Mouse (Mus musculus): ENCODE data around the gene Spata31d1a.
"Not testable (repeated sequence)": the region's sequence is repeated elsewhere in the genome, so short reads cannot be mapped to it uniquely, and the experiment has no call there.

The Spata31d1a gene

GRCm38 (mm10) chr13:59710230-59710629 is at the start of gene Spata31d1a:
Gene Spata31d1a, minus strand, starts transcription at chr13:59710330.
- DNase-seq (ENCODE audit: low read depth, low spot score): peak; percentile 45

- DNase-seq (ENCODE audit: low read depth, low spot score): no peak
Observed at GRCm38 (mm10) chr13:59756906-59757305, 46.8 kb upstream of the Spata31d1a start.

- DNase-seq (ENCODE audit: low read depth, low spot score): no peak
Observed at GRCm38 (mm10) chr13:59750310-59750709, 40.2 kb upstream of the Spata31d1a start.

- DNase-seq (ENCODE audit: low read depth, low spot score): no peak
Observed at GRCm38 (mm10) chr13:59746711-59747110, 36.6 kb upstream of the Spata31d1a start, which contains the start of gene 1700014D04Rik. Gene 1700014D04Rik, minus strand, starts transcription at chr13:59746752.

GRCm38 (mm10) chr13:59746164-59746563 is 36.0 kb upstream of the Spata31d1a start:
- peak; percentile 57 for DNase-seq (ENCODE audit: low read depth, low spot score)

- no peak for DNase-seq (ENCODE audit: low read depth, low spot score)
Observed at GRCm38 (mm10) chr13:59745462-59745861, 35.3 kb upstream of the Spata31d1a start.

DNA sequence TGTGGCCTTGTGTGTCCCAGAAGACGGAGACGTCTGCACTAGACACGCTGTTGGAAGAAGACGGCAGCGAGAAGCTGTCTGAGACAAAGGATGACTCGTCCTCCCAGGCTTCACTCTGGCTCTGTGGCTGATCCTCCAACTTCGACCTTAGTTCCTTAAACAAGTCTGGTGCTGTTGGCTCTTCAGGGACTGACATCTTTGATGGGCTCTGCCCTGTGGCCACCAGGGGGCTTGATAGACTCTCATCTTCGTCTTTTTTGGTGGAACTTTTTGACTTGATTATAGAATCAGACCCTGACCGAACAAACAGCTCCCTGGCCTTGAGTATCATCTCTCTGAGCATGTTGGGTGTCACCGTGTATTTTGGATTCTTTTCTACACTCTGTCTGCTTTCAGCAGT is 31.6 kb upstream of the Spata31d1a start:
- DNase-seq (ENCODE audit: low read depth, low spot score): peak; percentile 53

DNA sequence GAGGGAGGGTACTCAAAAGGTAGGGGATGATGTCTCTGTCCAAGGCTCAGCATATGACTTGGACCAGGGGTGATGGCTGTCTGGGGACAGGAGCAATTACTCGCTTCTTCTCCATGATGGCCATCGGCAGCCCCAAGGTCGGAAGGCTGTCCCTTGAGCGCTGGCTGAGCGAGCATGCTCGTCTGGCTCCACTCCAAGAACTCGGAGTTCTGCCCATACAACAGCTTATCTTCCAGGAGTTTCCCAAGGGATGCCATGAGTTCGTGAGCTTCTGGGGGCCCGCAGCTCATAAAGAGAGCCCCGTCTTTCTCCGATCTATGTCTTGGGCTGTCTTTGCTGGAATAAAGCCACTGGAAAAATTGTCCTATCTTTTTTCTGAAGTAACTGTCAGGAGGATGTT is 31.0 kb upstream of the Spata31d1a start:
- no peak for DNase-seq (ENCODE audit: low read depth, low spot score)

GRCm38 (mm10) chr13:59739397-59739796 is 29.3 kb upstream of the Spata31d1a start:
- DNase-seq (ENCODE audit: low read depth, low spot score): no peak

DNA sequence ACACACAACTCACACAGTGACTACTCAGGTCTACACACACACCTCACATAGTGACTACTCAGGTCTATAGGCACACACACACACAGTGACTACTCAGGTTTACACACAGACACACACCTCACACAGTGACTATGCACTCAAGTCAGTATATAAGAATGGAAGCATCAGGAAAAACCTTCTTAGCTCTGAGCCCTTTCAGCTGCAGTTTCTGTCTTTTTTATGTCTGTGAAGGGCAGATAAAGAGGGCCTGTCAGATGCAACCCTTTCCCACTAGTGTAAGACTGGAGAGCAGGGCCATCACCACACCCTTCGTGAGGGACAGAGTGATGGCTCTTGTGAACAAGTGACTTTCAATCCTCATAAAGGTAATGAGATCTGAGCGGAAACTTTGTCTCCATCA is 28.3 kb upstream of the Spata31d1a start:
- no peak for DNase-seq (ENCODE audit: low read depth, low spot score)

DNA sequence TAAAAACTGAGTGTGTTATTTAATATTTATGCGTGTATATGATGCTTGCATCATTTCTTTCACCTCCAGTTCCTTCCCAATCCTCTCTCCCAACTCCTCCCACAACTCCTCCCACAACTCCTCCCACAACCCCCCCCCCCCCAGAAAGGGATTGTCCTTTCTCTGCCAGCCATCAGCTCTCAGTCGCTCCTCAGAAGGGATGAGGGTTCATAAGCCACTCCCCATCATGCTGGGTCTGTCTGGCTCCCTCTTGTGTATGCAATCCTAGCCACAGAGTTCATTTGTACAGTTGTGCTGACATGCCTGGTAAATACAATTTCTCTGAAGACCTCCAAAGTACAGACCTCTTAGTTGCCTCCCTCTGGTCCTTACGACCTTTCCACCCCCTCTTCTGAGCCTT is 25.1 kb upstream of the Spata31d1a start:
- peak; percentile 84 for DNase-seq (ENCODE audit: low read depth, low spot score)

- peak; percentile 51 for DNase-seq (ENCODE audit: low read depth, low spot score)
Observed at GRCm38 (mm10) chr13:59734347-59734746, 24.2 kb upstream of the Spata31d1a start.

- DNase-seq (ENCODE audit: low read depth, low spot score): peak; percentile 33
Observed at GRCm38 (mm10) chr13:59733936-59734335, 23.8 kb upstream of the Spata31d1a start.

DNA sequence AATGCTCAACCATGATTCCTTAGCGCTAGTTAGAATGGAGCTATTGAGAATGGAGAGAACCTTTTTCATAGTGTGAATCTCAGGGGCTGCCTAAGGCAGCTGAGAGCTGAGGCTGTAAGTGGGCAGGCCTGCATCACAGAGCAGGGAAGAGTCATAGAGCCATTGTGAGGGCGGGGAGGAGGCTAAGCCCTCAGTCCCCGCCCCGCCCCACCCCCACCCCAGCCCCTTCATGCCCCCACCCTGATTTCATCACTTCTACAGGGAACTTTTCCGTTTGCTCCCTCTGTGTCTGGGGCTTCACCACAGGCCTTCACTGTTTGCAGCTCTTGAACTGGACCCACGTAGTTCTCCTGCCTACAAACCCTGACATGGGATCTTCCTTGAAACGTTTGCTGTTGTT is 21.5 kb upstream of the Spata31d1a start, which contains the start of gene Spata31d1d:
TSS of gene Spata31d1d (minus strand) at position 101 of the 400 bp plus-strand sequence.
- no peak for DNase-seq (ENCODE audit: low read depth, low spot score)

DNA sequence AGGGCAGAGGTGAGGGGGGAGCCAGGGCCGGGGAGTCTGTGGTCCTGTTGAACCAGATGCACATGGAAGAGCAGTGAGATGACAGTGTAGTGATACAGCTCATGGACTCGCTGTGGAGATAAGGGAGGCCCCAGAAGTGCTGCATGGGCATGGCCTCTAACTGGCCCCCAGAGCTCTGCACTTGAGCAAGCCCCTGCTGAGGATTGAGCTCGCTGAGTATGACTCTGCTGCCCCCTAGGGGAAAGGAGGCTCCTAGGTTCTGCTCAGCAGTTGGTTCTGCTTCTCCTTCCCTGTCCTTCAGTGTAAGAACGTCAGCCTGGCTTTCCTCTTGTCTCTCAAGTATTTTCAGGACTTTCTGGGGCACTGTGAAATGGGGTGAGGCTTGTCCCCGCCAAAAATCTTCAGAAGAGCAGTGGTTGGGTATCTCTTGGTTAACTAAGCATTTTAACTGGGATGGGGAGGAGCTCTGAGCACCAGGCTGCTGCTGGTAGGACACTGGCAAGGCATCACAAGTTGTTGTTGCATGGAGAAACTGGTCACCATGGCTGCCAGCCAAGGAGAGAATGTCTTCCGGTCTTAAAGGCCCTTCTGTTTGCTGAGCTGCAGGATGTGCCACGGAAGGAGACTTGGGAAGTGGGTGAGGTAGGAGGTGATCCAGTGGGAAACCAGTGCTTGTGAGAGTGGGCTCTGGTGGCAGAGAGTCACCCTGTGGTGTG is 18.4 kb upstream of the Spata31d1a start:
- peak; percentile 88 for DNase-seq (ENCODE audit: low read depth, low spot score)

- peak; percentile 60 for DNase-seq (ENCODE audit: low read depth, low spot score)
Observed at GRCm38 (mm10) chr13:59726139-59726867, 16.2 kb upstream of the Spata31d1a start.

GRCm38 (mm10) chr13:59722089-59722488 is 12.0 kb upstream of the Spata31d1a start:
- not testable (repeated sequence) for DNase-seq (ENCODE audit: low read depth, low spot score)

DNA sequence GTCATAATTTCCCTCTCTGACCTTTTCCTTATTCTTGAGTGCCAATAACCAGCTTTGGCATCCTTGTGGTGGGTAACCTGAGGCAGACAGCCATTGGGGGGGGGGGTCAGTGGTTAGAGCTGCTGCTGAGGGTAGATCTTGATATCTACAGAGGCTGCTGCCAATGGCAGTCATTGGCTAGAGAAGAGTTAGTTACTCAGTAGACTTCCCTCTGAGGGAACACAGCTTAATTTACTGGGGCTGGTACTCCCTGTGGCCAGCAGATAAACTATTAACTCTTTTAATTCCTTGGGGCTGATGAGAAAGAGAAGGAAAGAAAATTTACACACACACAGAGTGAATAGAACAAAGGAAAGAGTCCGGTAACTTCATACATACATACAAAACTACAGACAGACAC is 9.3 kb upstream of the Spata31d1a start:
- no peak for DNase-seq (ENCODE audit: low read depth, low spot score)

- DNase-seq (ENCODE audit: low read depth, low spot score): not testable (repeated sequence)
Observed at GRCm38 (mm10) chr13:59718857-59719440, 8.8 kb upstream of the Spata31d1a start.

- DNase-seq (ENCODE audit: low read depth, low spot score): no peak
Observed at GRCm38 (mm10) chr13:59713710-59714109, 3.6 kb upstream of the Spata31d1a start.

DNA sequence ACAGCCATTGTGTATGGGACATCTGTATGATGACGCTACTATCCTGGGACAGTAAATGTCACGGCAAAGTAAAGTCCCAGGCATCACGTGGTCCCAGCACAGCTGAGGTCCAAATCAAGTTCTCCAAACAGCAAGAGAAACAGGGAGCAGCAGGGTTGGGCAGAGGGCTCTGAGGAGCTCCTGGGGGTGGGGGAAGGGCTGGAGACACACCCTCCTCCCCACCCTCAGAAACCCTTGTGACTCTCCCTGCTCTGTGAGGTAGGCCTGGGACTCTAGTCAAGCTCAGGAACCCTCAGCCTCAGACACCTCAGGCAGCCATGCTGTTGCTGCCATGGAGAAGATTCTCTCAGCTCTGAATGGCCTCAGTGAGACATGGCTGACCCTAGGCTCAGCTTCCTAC is 1.9 kb upstream of the Spata31d1a start, which contains the start of gene Spata31d1b:
TSS of gene Spata31d1b (plus strand) at position 301 of the 400 bp plus-strand sequence.
- peak; percentile 58 for DNase-seq (ENCODE audit: low read depth, low spot score)

DNA sequence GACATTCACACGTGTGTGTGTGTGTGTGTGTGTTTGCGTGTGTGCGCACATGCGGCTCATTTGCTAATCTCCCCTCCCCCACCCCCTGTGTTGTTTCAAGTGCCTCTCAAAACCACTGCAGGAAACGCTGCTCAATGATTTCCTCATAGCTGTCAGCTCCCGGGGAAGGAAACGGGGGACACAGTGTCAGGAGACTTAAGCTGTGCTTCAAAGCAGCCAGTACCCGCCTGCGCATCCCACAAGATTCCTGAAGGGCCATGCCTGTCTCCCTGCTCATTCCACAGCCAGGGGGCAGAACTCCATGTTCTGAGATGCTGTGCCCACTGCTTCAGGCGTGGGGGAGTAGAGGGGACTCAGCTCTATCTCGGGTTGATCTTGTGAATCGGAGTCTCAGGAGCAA is 5.6 kb downstream of the Spata31d1a start:
- DNase-seq (ENCODE audit: low read depth, low spot score): peak; percentile 37

Data from ZHBTc4 (cell line).